Mouse (Mus musculus): ENCODE measurements around the gene Arhgap23. TPM values are rescaled to one million over a fixed set of nuclear protein-coding genes. Genes with fewer than 3 reads are reported as not detected.

Gene Arhgap23
- polyA plus RNA-seq, 1 experiment = 14.9 TPM

DNA sequence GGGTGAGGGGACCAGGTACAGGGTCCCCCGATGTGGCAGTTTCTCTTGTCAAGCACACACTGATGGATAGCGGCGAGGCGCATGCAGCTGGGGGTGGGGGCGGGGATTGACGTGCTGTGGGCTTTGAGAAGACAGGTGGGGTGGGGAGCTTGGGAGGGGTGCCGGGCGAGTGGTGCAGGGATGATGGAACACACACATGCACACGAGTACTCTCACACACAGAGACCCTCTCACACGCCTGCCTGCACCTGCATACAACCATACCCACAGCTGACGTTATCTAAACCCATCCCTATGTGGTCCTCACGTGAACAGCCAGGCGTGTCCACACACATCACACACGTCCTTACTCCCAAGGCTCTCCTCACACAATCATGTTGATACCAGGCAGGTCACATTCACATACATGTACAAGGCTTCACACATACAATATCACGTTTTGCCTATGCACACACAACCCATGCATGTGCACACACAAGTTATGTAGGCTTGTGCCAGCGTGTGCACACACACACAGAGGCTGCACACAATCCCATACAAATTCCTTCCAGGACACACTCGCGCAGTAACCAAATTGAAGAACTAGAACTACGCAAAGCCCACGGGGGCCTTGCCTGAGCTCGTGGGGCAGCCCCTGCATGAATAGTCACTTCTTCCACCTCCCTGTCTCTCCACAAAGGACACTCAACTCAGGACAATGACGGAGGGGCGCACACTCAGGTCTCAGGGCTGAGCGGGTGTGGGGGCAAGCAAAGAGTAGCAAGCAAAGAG, 94.6 kb downstream of the Arhgap23 start:
- no peak for DNase-seq
- 71% methylated on average over 24 of the region's 24 CpGs for WGBS
- TF ChIP-seq CTCF (conservative IDR thresholded peaks at IDR 0.05; ENCODE audit: insufficient read depth, insufficient read length, low read depth, low read length) = no peak
- no peak for TF ChIP-seq POLR2A (IDR thresholded peaks at IDR 0.05; ENCODE audit: low read depth, low read length)
- no peak overlapping the region for H3K4me3 ChIP-seq (ENCODE audit: insufficient read depth, low read depth, low read length)
- H3K4me1 ChIP-seq (ENCODE audit: control insufficient read depth, insufficient read depth, low read length) = no peaks in the 10 kb centered on the region
- H3K27ac ChIP-seq (ENCODE audit: insufficient read depth, low read depth, low read length) = no peak overlapping the region
- H3K36me3 ChIP-seq (ENCODE audit: control insufficient read depth, insufficient read depth, low read length) = no peaks in the 10 kb centered on the region
- no peaks in the 10 kb centered on the region for H3K27me3 ChIP-seq (replicated peaks; ENCODE audit: control insufficient read depth, insufficient read depth, low read length)

GRCm38 (mm10) chr11:97510966-97511660, 95.8 kb downstream of the Arhgap23 start:
- Histone ChIP-seq H3K27me3 (replicated peaks; ENCODE audit: control insufficient read depth, insufficient read depth, low read length) (no peaks in the 10 kb centered on the region), H3K36me3 (ENCODE audit: control insufficient read depth, insufficient read depth, low read length) (no peaks in the 10 kb centered on the region), H3K4me1 (ENCODE audit: control insufficient read depth, insufficient read depth, low read length) (no peaks in the 10 kb centered on the region), H3K4me3 (ENCODE audit: insufficient read depth, low read depth, low read length) (no peak overlapping the region), H3K27ac (ENCODE audit: insufficient read depth, low read depth, low read length) (peak overlapping the region; percentile 45)
- 35% methylated on average over 10 of the region's 10 CpGs for WGBS
- DNase-seq = peak; percentile 75
- TF ChIP-seq POLR2A (IDR thresholded peaks at IDR 0.05; ENCODE audit: low read depth, low read length) (no peak), CTCF (conservative IDR thresholded peaks at IDR 0.05; ENCODE audit: insufficient read depth, insufficient read length, low read depth, low read length) (peak; percentile 84)

GRCm38 (mm10) chr11:97511661-97512369, 96.5 kb downstream of the Arhgap23 start:
- no peak for TF ChIP-seq CTCF (conservative IDR thresholded peaks at IDR 0.05; ENCODE audit: insufficient read depth, insufficient read length, low read depth, low read length)
- TF ChIP-seq POLR2A (IDR thresholded peaks at IDR 0.05; ENCODE audit: low read depth, low read length) = no peak
- DNase-seq = peak; percentile 73
- WGBS = 39% methylated on average over 13 of the region's 13 CpGs
- H3K4me1 ChIP-seq (ENCODE audit: control insufficient read depth, insufficient read depth, low read length) = no peaks in the 10 kb centered on the region
- H3K27ac ChIP-seq (ENCODE audit: insufficient read depth, low read depth, low read length) = peak overlapping the region; percentile 45
- no peak overlapping the region for H3K4me3 ChIP-seq (ENCODE audit: insufficient read depth, low read depth, low read length)
- no peaks in the 10 kb centered on the region for H3K36me3 ChIP-seq (ENCODE audit: control insufficient read depth, insufficient read depth, low read length)
- H3K27me3 ChIP-seq (replicated peaks; ENCODE audit: control insufficient read depth, insufficient read depth, low read length) = no peaks in the 10 kb centered on the region

DNA sequence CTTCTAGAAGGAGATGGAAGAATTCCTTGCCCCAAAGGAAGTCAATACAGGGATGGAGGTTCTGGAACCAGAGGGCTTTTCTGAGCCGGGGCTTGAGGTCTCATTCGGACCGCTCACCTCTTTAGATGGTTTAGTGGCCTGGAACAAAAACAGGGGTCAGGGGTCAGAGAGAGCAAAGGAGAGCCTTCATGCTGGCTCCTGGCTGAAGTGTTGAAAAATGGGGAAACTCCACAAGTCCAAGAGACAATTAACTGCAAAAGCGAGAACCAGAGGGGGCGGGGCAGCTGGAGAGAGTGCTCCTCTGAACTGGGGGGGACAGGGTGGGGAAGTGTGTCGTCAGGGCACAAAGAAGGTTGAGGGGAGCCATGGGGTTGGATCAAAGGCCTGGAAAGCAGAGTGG, 97.2 kb downstream of the Arhgap23 start:
- Histone ChIP-seq H3K27me3 (replicated peaks; ENCODE audit: control insufficient read depth, insufficient read depth, low read length) (no peaks in the 10 kb centered on the region), H3K27ac (ENCODE audit: insufficient read depth, low read depth, low read length) (no peak overlapping the region), H3K36me3 (ENCODE audit: control insufficient read depth, insufficient read depth, low read length) (no peaks in the 10 kb centered on the region), H3K4me3 (ENCODE audit: insufficient read depth, low read depth, low read length) (no peak overlapping the region), H3K4me1 (ENCODE audit: control insufficient read depth, insufficient read depth, low read length) (no peaks in the 10 kb centered on the region)
- 54% methylated on average over 6 of the region's 6 CpGs for WGBS
- TF ChIP-seq POLR2A (IDR thresholded peaks at IDR 0.05; ENCODE audit: low read depth, low read length) = no peak
- no peak for TF ChIP-seq CTCF (conservative IDR thresholded peaks at IDR 0.05; ENCODE audit: insufficient read depth, insufficient read length, low read depth, low read length)
- peak; percentile 55 for DNase-seq

DNA sequence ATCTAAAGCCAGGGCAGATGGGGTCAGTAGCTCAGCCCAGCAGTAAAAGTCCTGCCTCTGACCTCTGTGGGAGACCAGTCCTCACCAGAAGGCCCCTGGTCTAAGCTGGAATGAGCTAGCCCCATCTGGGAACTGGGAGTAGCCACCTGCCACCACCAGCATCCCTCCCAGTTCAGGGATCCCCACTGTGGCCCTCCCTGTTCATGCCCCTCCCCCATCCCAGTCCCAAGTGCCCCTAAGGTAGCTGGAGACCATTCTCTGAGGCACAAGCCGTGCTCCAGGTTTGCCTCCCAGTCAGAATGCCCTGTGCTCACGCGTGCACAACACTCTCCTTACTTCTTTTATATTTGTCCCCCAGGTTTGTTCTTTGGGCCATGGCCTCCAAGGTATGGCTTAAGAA, 97.7 kb downstream of the Arhgap23 start:
- no peak for TF ChIP-seq CTCF (conservative IDR thresholded peaks at IDR 0.05; ENCODE audit: insufficient read depth, insufficient read length, low read depth, low read length)
- no peak for TF ChIP-seq POLR2A (IDR thresholded peaks at IDR 0.05; ENCODE audit: low read depth, low read length)
- H3K36me3 ChIP-seq (ENCODE audit: control insufficient read depth, insufficient read depth, low read length) = no peaks in the 10 kb centered on the region
- H3K4me1 ChIP-seq (ENCODE audit: control insufficient read depth, insufficient read depth, low read length) = no peaks in the 10 kb centered on the region
- no peak overlapping the region for H3K4me3 ChIP-seq (ENCODE audit: insufficient read depth, low read depth, low read length)
- DNase-seq = no peak
- 91% methylated on average over 3 of the region's 3 CpGs for WGBS
- no peaks in the 10 kb centered on the region for H3K27me3 ChIP-seq (replicated peaks; ENCODE audit: control insufficient read depth, insufficient read depth, low read length)
- H3K27ac ChIP-seq (ENCODE audit: insufficient read depth, low read depth, low read length) = no peak overlapping the region

DNA sequence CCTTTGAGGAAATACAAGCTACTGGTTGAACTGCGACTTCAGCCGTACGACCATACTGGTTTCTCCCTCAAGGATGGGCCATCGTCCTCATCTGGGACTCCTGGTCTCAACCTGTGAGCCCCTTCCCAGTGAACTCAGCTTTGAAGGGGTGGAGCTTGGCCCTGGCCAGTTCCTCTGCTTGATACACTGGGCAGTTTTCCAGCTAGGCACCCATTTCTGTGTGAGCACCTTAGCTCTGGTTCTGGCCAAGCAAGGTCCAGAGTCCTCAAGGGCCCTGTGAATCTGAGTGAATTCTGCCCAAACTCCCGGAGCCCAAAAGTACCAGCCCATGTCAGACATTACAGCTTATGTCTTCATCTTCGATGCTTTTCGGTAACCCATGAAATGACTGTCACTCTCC, 105.2 kb downstream of the Arhgap23 start:
- peak; percentile 91 for DNase-seq
- Histone ChIP-seq H3K4me3 (ENCODE audit: insufficient read depth, low read depth, low read length) (no peak overlapping the region), H3K27ac (ENCODE audit: insufficient read depth, low read depth, low read length) (no peak overlapping the region), H3K36me3 (ENCODE audit: control insufficient read depth, insufficient read depth, low read length) (no peaks in the 10 kb centered on the region), H3K4me1 (ENCODE audit: control insufficient read depth, insufficient read depth, low read length) (peaks cover 13% of the 10 kb centered on the region), H3K27me3 (replicated peaks; ENCODE audit: control insufficient read depth, insufficient read depth, low read length) (no peaks in the 10 kb centered on the region)
- TF ChIP-seq POLR2A (IDR thresholded peaks at IDR 0.05; ENCODE audit: low read depth, low read length) (no peak), CTCF (conservative IDR thresholded peaks at IDR 0.05; ENCODE audit: insufficient read depth, insufficient read length, low read depth, low read length) (no peak)
- WGBS = 75% methylated on average over 7 of the region's 7 CpGs

Data from kidney, adult 2 months (tissue).